Mouse (Mus musculus): Measurements from ENCODE around the gene Tubg2. TPM values are rescaled to one million over a fixed set of nuclear protein-coding genes. Genes with fewer than 3 reads are reported as not detected.

The Tubg2 gene
- total RNA-seq, 2 experiments from 2014 or later = 2.2 to 2.9 TPM

DNA sequence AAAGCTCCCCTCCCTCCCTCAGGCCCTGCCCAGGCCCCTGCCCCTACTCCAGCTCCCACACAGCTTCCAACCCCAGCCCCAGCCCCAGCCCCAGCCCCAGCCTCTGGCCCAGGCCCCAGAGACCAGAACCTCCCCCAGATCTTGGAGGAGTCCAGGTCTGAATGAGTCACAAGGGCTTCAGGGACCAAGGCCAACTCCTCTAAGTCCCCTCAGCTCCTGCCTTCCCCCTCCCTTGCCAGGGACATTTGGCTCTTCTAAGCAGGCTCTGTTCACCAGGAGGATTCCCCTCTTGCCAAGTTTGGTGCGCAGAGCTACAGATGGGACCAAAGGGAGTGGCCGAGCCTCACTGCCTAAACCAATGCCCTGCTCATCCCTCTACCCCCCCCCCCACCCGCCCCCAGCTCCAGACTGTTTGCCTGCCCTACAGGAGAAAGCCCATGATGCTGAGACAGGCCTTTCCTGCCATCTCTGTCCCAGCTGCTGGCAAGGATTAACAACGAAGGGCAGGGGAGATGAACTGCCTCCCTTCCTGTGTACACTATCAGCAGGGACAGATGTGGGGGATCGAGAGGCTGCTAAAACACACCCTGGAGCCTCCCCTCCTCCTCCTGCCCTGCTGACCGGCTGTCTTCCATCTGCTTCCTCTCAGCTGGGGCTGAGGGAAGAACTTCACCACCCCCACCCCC lies 33.9 kb downstream of the Tubg2 start:
- DNase-seq = peak; percentile 73 to 77
- intact Hi-C loops (cut with DNase I) = no loop called here

- no peak for DNase-seq
- intact Hi-C loops (cut with DNase I) = no loop called here
Observed at GRCm38 (mm10) chr11:101190181-101190912, 34.6 kb downstream of the Tubg2 start.

GRCm38 (mm10) chr11:101190913-101191907 lies 35.5 kb downstream of the Tubg2 start:
- DNase-seq = no peak
- intact Hi-C loops (cut with DNase I) = no loop called here

DNA sequence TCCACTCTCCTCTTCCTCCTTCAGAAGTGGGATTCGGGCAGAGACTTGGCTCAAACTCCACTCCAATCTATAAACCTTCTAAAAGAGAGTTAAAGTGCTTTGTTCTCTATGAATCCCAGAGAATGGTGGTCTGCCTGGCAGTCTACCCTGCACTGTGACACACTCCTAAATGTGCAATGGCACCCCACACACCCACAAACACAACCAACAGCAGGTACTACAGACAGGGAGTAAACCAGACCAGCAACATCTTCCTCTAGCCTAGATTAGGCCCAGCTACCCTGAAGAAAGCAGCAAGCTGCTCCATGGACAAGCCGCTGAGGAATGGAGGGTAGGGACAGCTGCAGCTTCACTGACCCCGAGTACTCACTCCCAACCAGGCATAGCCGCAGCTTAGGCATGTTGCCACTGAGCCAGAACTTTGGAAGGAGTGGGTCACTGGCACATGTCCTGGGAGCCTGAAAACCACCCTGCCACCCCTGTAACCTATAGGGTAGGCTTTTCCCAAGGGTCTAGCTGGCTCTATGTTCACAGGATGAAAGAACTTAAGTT lies 36.3 kb downstream of the Tubg2 start:
- intact Hi-C loops (cut with DNase I) = no loop called here
- no peak for DNase-seq

GRCm38 (mm10) chr11:101192646-101193045 lies 36.9 kb downstream of the Tubg2 start:
- intact Hi-C loops (cut with DNase I) = no loop called here
- DNase-seq = no peak

GRCm38 (mm10) chr11:101193076-101193475 lies 37.4 kb downstream of the Tubg2 start:
- no peak for DNase-seq
- intact Hi-C loops (cut with DNase I) = no loop called here

DNA sequence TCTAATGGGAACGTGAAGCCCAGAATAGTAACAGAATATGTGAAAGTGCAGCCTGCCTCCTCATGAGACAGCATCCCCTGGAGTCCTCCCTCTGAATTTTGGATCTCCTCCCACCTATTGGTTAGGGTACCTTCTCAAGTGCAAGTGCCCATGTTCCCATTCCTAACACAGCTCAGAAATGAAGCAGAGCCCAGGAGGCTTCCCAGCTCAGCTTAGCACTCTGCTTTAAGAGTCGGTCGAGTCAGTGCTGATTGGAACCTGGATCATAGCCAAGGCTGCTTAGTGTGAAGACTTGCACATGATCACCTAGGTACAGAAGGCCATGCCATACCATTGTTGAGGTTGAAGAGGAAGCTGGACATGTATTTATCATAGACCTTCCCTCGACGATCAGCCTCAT lies 38.4 kb downstream of the Tubg2 start:
- no peak for DNase-seq
- intact Hi-C loops (cut with DNase I) = no loop called here

DNA sequence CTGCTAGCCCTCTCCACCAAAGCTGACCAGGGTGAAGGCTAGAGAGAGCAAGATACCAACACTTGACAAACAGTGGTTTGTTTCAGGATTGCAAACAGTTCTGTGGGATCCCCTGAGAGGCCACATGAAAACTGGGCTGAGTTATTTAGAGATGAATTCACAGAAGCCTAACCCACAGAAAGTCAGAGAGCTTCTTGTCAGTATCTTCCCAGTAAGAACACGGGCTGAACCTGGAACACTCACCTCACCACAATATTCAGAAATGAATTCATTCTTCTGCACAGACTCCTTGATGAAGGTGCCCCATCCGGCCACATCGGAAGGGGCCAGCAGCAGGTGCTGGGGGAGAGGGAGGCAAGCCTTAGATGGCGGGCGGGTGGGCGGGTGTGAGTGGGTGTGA lies 38.9 kb downstream of the Tubg2 start:
- intact Hi-C loops (cut with DNase I) = no loop called here
- no peak for DNase-seq

DNA sequence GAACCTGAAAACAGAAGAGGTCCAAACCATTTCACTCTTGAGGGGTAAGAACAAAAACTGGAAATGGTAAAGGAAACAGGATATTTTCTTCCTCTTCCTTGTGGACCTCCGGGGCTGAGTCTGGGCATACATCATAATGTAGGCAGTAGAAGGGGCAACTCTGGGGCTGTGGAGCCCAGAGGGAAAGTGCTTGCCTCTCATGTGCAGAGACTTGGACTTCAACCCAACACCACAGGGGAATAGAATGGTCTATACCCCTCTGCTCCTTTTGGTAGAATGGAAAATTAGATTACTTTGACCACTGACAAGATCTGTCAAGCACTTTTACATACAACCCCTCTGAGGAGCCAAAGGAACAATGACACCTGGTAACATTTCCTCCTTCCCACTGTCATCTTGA lies 39.4 kb downstream of the Tubg2 start:
- no peak for DNase-seq
- intact Hi-C loops (cut with DNase I) = no loop called here

DNA sequence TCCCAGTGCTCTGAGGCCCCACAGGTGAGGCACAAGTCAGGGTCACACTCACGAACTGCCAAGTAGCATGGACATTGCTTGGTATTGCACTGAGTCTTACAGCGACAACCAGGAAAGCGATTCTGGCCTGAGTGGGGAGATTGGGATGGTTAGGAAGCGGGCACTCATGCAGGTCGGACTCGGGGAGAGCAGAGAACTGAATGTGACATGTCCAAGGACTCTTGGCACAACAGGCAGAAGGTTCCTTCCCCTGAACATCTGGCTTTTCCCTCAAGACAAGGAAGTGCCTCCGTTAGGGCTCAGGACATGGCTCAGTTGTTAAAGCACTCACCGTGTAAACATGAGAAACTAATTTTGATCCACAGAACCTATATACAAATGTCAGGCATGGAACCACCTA lies 39.9 kb downstream of the Tubg2 start:
- no peak for DNase-seq
- intact Hi-C loops (cut with DNase I) = no loop called here

DNA sequence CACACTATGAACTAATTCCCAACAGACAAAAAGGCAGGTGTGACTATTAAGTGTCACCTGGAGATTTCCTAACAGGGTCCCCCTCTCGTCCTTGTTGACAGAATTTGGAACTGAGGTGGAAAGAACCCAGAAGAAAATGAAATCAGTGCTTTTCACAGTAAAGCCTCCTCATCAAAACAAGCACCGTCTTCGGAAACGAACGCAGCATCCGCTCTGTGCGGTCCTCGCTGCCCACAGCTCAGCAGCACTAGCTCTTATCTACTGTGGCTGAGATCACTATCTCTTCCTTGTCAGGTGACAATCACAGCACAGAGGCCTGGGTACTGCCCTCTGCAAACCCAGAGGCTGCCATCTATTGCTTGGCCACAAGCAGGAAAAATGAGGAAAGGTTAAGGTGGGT lies 40.5 kb downstream of the Tubg2 start:
- intact Hi-C loops (cut with DNase I) = no loop called here
- DNase-seq = no peak

GRCm38 (mm10) chr11:101199555-101199954 lies 43.8 kb downstream of the Tubg2 start:
- intact Hi-C loops (cut with DNase I) = no loop called here
- no peak for DNase-seq

- intact Hi-C loops (cut with DNase I) = no loop called here
- DNase-seq = peak in 1 of 2 experiments; percentile 45
Observed at GRCm38 (mm10) chr11:101200986-101201385, 45.3 kb downstream of the Tubg2 start.

Small RNA genes lying within 50 kb of the gene (microRNA-seq; reads per million reads assigned to microRNA genes)
- 0 reads per million in 2 experiments for gene Gm27626

Other genes starting within 250 kb of the Tubg2 start
- 100 to 1,000 TPM; 103 to 107 TPM for gene Stat3, start 216.4 kb upstream of the Tubg2 start, total RNA-seq (2021)
- gene Cavin1, start 185.0 kb upstream of the Tubg2 start, total RNA-seq (2021) = 100 to 1,000 TPM; 336 to 338 TPM
- gene Atp6v0a1, start 146.5 kb upstream of the Tubg2 start, total RNA-seq (2021) = 10 to 100 TPM; 89.3 to 90.2 TPM
- gene Naglu, start 85.9 kb upstream of the Tubg2 start, total RNA-seq (2021) = 10 to 100 TPM in 1 of 2 experiments, 1 to 10 TPM in 1; 7.2 to 10.1 TPM
- gene Hsd17b1, start 77.5 kb upstream of the Tubg2 start, total RNA-seq (2021) = under 1 TPM; 0.32 to 0.41 TPM
- 10 to 100 TPM; 16.8 to 21.4 TPM for gene Coasy, start 73.3 kb upstream of the Tubg2 start, total RNA-seq (2021)
- 10 to 100 TPM; 17.4 to 17.6 TPM for gene Mlx, start 68.6 kb upstream of the Tubg2 start, total RNA-seq (2021)
- gene Psmc3ip, start 60.5 kb upstream of the Tubg2 start, total RNA-seq (2021) = 1 to 10 TPM; 2.0 to 2.2 TPM
- gene Retreg3, start 36.0 kb upstream of the Tubg2 start, total RNA-seq (2021) = 10 to 100 TPM; 37.7 to 40.0 TPM
- 10 to 100 TPM; 20.9 to 25.8 TPM for gene Tubg1, start 36.0 kb upstream of the Tubg2 start, total RNA-seq (2021)
- gene Cntnap1, start 14.6 kb downstream of the Tubg2 start, total RNA-seq (2021) = 1 to 10 TPM; 1.4 to 2.1 TPM
- gene Plekhh3, start 15.4 kb downstream of the Tubg2 start, total RNA-seq (2021) = 10 to 100 TPM; 26.6 to 26.9 TPM
- not detected for gene Ccr10, start 19.5 kb downstream of the Tubg2 start, total RNA-seq (2021)
- gene Ezh1, start 70.6 kb downstream of the Tubg2 start, total RNA-seq (2021) = 10 to 100 TPM; 24.0 to 27.5 TPM
- 100 to 1,000 TPM; 149 to 167 TPM for gene Ramp2, start 90.1 kb downstream of the Tubg2 start, total RNA-seq (2021)
- 10 to 100 TPM; 76.4 to 81.0 TPM for gene Vps25, start 97.8 kb downstream of the Tubg2 start, total RNA-seq (2021)
- gene Wnk4, start 104.7 kb downstream of the Tubg2 start, total RNA-seq (2021) = 10 to 100 TPM in 1 of 2 experiments, 1 to 10 TPM in 1; 7.0 to 11.7 TPM
- gene Cntd1, start 123.1 kb downstream of the Tubg2 start, total RNA-seq (2021) = under 1 TPM; 0.24 to 0.39 TPM
- gene Coa3, start 123.2 kb downstream of the Tubg2 start, total RNA-seq (2021) = 10 to 100 TPM; 84.0 to 89.7 TPM
- gene Becn1, start 146.4 kb downstream of the Tubg2 start, total RNA-seq (2021) = 10 to 100 TPM; 90.0 to 96.3 TPM
- 10 to 100 TPM; 80.9 to 96.0 TPM for gene Psme3, start 160.3 kb downstream of the Tubg2 start, total RNA-seq (2021)
- gene Aoc2, start 169.2 kb downstream of the Tubg2 start, total RNA-seq (2021) = 1 to 10 TPM; 3.1 to 3.2 TPM
- 10 to 100 TPM; 36.9 to 42.0 TPM for gene Aoc3, start 174.7 kb downstream of the Tubg2 start, total RNA-seq (2021)
- gene G6pc, start 211.7 kb downstream of the Tubg2 start, total RNA-seq (2021) = not detected

Measured in heart, postnatal 14 days (tissue).